Mouse (Mus musculus): ENCODE data around the gene Pax7. TPM values are rescaled to one million over a fixed set of nuclear protein-coding genes. Genes with fewer than 3 reads are reported as not detected.

Gene Pax7
- polyA plus RNA-seq, 1 experiment from 2014 or later = not detected

DNA sequence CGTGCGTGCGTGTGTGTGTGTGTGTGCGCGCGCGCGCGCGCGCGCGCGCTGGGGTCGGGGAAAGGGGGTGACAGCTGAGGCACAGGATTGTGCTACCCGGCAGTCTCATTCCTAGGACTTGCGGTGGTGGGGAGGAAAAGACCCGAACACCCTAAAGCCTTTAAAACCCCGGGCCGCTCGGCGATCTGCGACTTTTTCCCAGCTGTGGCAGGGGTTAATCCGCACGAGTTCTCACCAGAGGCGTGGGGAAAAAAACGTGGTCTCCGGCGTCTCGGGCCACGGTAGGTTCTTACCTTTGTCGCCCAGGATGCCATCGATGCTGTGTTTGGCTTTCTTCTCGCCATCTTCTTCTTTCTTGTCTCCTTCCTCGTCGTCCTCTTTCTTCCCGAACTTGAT, 5.0 kb downstream of the Pax7 start:
- Histone ChIP-seq H3K27ac (ENCODE audit: low read depth) (no peak overlapping the region), H3K4me2 (ENCODE audit: low read length) (no peak overlapping the region), H3K4me1 (replicated peaks; ENCODE audit: control insufficient read depth, insufficient read depth, low read length) (0 out of 2 replicates have a peak, but pooled peaks cover 4% of the 10 kb centered on the region), H3K27me3 (replicated peaks; ENCODE audit: control insufficient read depth, insufficient read depth, low read length) (peaks cover 100% of the 10 kb centered on the region), H3K9me3 (ENCODE audit: control insufficient read depth, low read length) (no peaks in the 10 kb centered on the region), H3K36me3 (ENCODE audit: control insufficient read depth, insufficient read depth, low read length) (no peaks in the 10 kb centered on the region), H3K4me3 (ENCODE audit: low read depth, low read length) (no peak overlapping the region), H3K9ac (ENCODE audit: low read length) (no peak overlapping the region)
- under 1% methylated on average over 37 of the region's 37 CpGs for WGBS
- DNase-seq (ENCODE audit: low spot score) (no peak), ATAC-seq (replicated peaks; ENCODE audit: low FRiP score, low TSS enrichment, low read depth) (no peak)

DNA sequence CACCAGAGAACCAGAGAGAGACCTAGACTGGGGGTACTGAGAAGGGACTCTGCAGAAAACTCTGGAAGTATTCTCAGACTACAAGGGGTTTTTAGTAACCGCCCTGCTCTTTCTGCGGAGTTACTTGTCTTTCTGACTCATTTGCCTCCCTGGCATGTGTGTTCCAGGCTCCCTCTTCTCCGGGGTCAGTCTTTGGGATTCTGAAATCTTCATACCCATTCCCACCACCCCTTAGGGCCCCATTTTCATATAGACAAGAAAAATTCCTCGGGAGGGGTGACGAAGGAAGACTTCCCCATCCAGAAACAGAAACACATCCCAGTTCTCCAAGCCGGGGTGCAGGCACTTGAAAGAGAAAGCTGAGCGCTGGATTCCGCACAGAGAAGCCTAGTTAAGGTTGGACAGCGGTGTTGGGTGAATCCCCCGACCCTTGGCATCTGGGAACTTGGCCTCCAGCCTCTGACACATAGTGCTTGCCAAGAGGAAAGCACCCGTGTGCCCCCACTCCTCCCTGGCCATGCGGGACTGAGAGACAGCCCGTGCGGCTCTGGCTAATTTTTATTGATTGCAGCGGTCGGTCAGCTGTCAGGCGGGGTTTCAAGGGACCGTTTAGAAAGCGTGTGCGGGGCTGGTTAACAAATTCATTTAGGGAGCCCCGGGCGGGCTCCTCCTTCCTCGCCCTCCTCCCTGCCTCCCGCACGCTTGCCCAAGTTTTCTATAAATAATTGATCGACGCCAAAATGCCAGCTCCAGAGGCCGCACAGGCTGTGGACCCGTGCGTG, 5.6 kb downstream of the Pax7 start:
- no peak for DNase-seq (ENCODE audit: low spot score)
- Histone ChIP-seq H3K27me3 (replicated peaks; ENCODE audit: control insufficient read depth, insufficient read depth, low read length) (peaks cover 100% of the 10 kb centered on the region), H3K4me1 (replicated peaks; ENCODE audit: control insufficient read depth, insufficient read depth, low read length) (0 out of 2 replicates have a peak, but pooled peaks cover under 1% of the 10 kb centered on the region), H3K9me3 (ENCODE audit: control insufficient read depth, low read length) (no peaks in the 10 kb centered on the region), H3K4me2 (ENCODE audit: low read length) (no peak overlapping the region), H3K9ac (ENCODE audit: low read length) (no peak overlapping the region), H3K27ac (ENCODE audit: low read depth) (no peak overlapping the region), H3K36me3 (ENCODE audit: control insufficient read depth, insufficient read depth, low read length) (no peaks in the 10 kb centered on the region), H3K4me3 (ENCODE audit: low read depth, low read length) (no peak overlapping the region)
- no peak for ATAC-seq (replicated peaks; ENCODE audit: low FRiP score, low TSS enrichment, low read depth)
- 2% methylated on average over 30 of the region's 30 CpGs for WGBS

DNA sequence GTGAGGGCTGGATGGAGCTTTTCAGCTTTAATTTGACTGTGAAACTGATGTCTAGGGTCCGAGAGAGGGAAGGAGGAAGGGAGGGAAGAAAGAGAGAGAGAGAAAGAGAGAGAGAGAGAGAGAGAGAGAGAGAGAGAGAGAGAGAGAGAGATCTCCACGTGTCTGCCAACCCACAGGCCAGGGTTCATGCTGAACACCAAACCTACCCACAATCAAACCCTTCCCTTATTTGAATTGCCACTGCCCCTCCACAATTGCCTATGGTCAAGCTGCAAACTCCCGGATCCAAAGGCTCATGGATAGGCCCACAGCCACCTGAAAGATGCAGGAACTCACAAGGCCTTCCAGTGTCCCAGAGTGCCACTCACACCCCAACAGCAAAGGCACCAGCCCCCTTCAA, 7.1 kb downstream of the Pax7 start:
- Histone ChIP-seq H3K36me3 (ENCODE audit: control insufficient read depth, insufficient read depth, low read length) (no peaks in the 10 kb centered on the region), H3K27me3 (replicated peaks; ENCODE audit: control insufficient read depth, insufficient read depth, low read length) (peaks cover 100% of the 10 kb centered on the region), H3K9me3 (ENCODE audit: control insufficient read depth, low read length) (no peaks in the 10 kb centered on the region), H3K4me1 (replicated peaks; ENCODE audit: control insufficient read depth, insufficient read depth, low read length) (no peaks in the 10 kb centered on the region), H3K4me2 (ENCODE audit: low read length) (no peak overlapping the region), H3K27ac (ENCODE audit: low read depth) (no peak overlapping the region), H3K4me3 (ENCODE audit: low read depth, low read length) (no peak overlapping the region), H3K9ac (ENCODE audit: low read length) (no peak overlapping the region)
- WGBS = 3% methylated on average over 3 of the region's 3 CpGs
- no peak for DNase-seq (ENCODE audit: low spot score)
- no peak for ATAC-seq (replicated peaks; ENCODE audit: low FRiP score, low TSS enrichment, low read depth)

DNA sequence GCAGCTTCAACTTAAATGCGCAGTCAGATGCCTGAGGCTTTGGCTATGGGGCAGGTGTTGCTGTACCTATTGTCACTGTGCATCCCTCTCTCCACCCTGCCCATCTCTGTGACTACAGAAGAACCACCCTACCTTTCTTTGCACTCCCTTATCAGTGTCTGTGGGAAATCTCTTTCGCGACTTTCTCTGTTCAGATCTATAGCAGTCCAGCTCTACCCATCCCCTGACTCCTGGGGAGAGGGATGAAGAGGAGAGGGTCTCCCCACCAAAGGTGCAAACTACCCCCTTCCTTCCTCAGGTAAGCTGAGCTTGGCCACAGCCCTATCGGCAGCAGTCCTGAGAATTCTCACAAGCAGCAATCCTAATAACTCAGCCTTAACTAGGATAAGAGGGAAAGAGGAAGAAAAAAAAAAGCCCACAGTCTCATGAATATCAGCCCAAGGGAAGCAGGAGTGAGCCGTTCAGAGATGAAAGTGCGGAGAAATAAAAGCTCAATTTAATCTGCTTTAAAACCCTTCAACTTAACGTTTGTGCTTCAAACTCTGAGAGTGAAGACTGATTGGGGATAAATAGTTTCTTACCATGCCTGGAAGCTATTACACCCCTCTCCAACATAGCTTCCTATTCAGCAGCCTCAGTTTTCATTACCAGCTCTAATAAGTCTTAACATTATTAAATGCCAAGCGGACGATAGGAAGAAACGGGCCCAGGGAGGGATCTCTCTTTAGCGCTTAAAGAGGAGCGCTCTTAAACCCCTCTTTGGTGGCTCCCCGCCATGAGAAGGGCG, 7.8 kb downstream of the Pax7 start:
- DNase-seq (ENCODE audit: low spot score) = no peak
- WGBS = 2% methylated on average over 14 of the region's 14 CpGs
- H3K4me3 ChIP-seq (ENCODE audit: low read depth, low read length) = no peak overlapping the region
- H3K27ac ChIP-seq (ENCODE audit: low read depth) = no peak overlapping the region
- no peaks in the 10 kb centered on the region for H3K36me3 ChIP-seq (ENCODE audit: control insufficient read depth, insufficient read depth, low read length)
- H3K9ac ChIP-seq (ENCODE audit: low read length) = no peak overlapping the region
- ATAC-seq (replicated peaks; ENCODE audit: low FRiP score, low TSS enrichment, low read depth) = no peak
- no peak overlapping the region for H3K4me2 ChIP-seq (ENCODE audit: low read length)
- no peaks in the 10 kb centered on the region for H3K9me3 ChIP-seq (ENCODE audit: control insufficient read depth, low read length)
- no peaks in the 10 kb centered on the region for H3K4me1 ChIP-seq (replicated peaks; ENCODE audit: control insufficient read depth, insufficient read depth, low read length)
- H3K27me3 ChIP-seq (replicated peaks; ENCODE audit: control insufficient read depth, insufficient read depth, low read length) = peaks cover 100% of the 10 kb centered on the region

DNA sequence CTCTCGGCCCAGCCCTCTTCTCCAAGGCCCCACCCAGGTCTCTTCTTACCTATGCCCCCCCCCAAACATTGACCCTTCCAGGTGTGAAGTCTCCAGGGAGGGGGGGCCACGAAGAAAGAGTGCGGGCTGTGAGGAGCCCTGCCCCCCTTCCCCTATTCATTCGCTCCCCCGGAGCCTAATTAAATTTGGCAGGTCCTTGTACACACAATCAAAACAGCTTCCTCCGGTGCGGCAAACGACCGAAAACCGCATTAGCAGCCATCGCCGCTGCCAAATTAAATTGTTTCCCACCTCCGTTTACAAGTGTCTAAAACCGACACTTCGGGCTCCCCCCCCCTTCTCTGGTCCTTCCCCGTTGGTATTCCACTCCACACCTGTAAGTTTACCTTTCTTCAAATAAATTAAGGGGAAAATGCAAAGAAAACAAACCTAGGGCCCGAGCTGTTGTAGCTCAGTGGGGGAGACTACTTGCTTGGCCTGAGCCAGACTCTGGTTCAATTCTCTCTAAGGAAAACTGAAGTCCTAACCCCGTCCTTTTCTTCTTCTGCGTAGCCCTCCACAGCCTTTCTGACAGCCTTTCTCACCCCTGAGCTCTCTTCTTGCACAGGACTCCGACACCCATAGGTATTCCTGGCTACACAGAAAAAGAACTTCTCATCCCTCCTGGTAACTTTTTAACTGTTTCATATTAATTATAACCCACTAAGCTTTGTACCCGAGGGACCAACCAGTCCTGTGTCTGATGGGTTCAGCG, 8.6 kb downstream of the Pax7 start:
- DNase-seq (ENCODE audit: low spot score) (no peak), ATAC-seq (replicated peaks; ENCODE audit: low FRiP score, low TSS enrichment, low read depth) (no peak)
- no peak overlapping the region for H3K4me3 ChIP-seq (ENCODE audit: low read depth, low read length)
- H3K4me2 ChIP-seq (ENCODE audit: low read length) = no peak overlapping the region
- no peaks in the 10 kb centered on the region for H3K9me3 ChIP-seq (ENCODE audit: control insufficient read depth, low read length)
- WGBS = under 1% methylated on average over 22 of the region's 22 CpGs
- peaks cover 100% of the 10 kb centered on the region for H3K27me3 ChIP-seq (replicated peaks; ENCODE audit: control insufficient read depth, insufficient read depth, low read length)
- H3K27ac ChIP-seq (ENCODE audit: low read depth) = no peak overlapping the region
- H3K4me1 ChIP-seq (replicated peaks; ENCODE audit: control insufficient read depth, insufficient read depth, low read length) = no peaks in the 10 kb centered on the region
- no peak overlapping the region for H3K9ac ChIP-seq (ENCODE audit: low read length)
- H3K36me3 ChIP-seq (ENCODE audit: control insufficient read depth, insufficient read depth, low read length) = no peaks in the 10 kb centered on the region

DNA sequence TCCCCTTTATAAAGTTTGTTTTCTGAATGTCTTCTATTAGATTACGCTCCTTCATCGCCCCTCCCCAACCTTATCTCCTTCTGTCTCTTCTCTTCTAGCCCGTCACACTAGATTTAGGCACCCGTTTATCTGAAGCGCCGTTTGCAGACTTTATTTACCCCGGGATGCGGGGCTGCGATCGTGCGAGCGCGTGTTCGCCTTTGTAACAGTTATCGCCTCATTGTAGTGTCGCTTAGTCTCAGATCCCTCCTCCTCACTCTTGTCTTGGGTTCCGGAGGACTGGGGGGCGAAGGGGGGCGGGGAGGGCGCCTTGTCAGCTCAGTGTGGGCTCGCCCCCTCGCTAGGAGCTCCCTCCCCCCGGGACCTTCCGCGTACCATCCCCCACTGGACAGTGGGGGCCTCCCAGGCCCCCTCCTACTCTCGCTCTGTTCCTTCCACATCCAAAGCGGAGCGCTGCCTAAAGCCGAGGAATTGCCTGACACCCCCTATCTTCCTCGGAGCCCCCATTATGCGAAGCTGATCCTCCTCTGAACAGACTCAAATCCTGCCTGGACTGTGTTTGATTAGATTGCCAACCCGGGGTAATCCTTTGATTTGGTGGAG, 9.4 kb downstream of the Pax7 start:
- H3K4me3 ChIP-seq (ENCODE audit: low read depth, low read length) = no peak overlapping the region
- no peak overlapping the region for H3K27ac ChIP-seq (ENCODE audit: low read depth)
- DNase-seq (ENCODE audit: low spot score) (no peak), ATAC-seq (replicated peaks; ENCODE audit: low FRiP score, low TSS enrichment, low read depth) (no peak)
- H3K4me2 ChIP-seq (ENCODE audit: low read length) = no peak overlapping the region
- no peaks in the 10 kb centered on the region for H3K4me1 ChIP-seq (replicated peaks; ENCODE audit: control insufficient read depth, insufficient read depth, low read length)
- no peak overlapping the region for H3K9ac ChIP-seq (ENCODE audit: low read length)
- H3K36me3 ChIP-seq (ENCODE audit: control insufficient read depth, insufficient read depth, low read length) = no peaks in the 10 kb centered on the region
- H3K27me3 ChIP-seq (replicated peaks; ENCODE audit: control insufficient read depth, insufficient read depth, low read length) = peaks cover 100% of the 10 kb centered on the region
- no peaks in the 10 kb centered on the region for H3K9me3 ChIP-seq (ENCODE audit: control insufficient read depth, low read length)
- WGBS = 1% methylated on average over 32 of the region's 32 CpGs

DNA sequence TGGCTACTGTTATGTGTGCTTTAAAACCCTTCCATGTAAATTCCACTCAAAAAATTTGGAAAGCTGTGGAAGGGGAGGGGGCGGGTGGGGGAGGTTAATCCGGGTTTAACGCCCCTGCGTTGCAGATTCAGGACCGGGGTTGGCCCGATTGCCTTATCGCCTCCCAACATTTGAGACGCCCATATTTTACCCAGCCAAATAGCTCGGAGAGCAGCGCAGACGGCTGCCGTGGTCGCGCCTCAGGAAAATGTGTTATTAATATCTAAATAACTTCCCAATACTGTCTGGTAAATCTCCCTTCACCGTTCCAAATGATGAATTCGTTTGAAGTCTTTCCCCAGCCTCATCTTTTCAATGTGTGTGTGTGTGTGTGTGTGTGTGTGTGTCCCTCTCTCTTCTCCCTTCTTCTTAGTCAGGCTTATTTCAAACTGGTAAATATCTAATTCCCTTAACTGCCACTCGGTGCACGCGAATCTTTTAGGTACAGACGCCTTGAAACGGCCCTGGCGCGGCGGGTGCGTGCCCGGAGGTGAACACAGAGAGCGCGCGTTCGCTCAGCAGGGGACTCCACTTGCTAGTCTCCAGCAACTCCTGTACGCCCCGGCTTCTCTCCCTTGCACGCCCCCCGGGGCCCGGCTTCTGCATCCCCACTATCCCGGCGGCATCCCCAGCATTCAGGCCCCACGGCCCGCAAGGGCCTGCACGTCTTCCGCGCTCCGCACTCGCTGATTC, 10.0 kb downstream of the Pax7 start:
- ATAC-seq (replicated peaks; ENCODE audit: low FRiP score, low TSS enrichment, low read depth) = no peak
- Histone ChIP-seq H3K27me3 (replicated peaks; ENCODE audit: control insufficient read depth, insufficient read depth, low read length) (peaks cover 99% of the 10 kb centered on the region), H3K4me2 (ENCODE audit: low read length) (no peak overlapping the region), H3K27ac (ENCODE audit: low read depth) (no peak overlapping the region), H3K9ac (ENCODE audit: low read length) (no peak overlapping the region), H3K36me3 (ENCODE audit: control insufficient read depth, insufficient read depth, low read length) (no peaks in the 10 kb centered on the region), H3K9me3 (ENCODE audit: control insufficient read depth, low read length) (no peaks in the 10 kb centered on the region), H3K4me3 (ENCODE audit: low read depth, low read length) (no peak overlapping the region), H3K4me1 (replicated peaks; ENCODE audit: control insufficient read depth, insufficient read depth, low read length) (no peaks in the 10 kb centered on the region)
- DNase-seq (ENCODE audit: low spot score) = peak; percentile 67
- under 1% methylated on average over 44 of the region's 44 CpGs for WGBS
